Mouse (Mus musculus): Measurements from ENCODE around the gene Aco2. TPM values are rescaled to one million over a fixed set of nuclear protein-coding genes. Genes with fewer than 3 reads are reported as not detected.

Gene Aco2
- polyA plus RNA-seq, 1 experiment from 2014 or later = 126 TPM

DNA sequence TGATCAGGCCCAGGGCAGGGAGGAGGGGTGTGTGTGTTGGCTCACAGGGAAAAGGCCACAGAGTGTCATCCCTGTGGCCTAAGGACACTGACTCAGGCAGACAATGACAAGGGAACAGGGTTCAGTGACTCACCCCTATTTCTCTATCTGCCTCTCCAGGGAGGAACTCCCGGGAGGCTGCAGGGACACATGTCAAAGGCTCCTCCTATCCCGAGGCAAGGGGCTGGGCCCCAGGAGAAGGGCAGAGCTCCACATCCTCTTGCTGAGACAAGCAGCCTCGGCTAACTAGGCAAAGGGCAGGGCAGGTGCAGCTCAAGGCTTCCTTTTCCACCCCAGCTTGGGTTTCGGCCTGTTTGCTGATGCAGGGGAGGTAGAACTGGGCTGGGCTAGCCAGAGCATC is 26.4 kb upstream of the Aco2 start:
- no peak for DNase-seq (ENCODE audit: low spot score)

DNA sequence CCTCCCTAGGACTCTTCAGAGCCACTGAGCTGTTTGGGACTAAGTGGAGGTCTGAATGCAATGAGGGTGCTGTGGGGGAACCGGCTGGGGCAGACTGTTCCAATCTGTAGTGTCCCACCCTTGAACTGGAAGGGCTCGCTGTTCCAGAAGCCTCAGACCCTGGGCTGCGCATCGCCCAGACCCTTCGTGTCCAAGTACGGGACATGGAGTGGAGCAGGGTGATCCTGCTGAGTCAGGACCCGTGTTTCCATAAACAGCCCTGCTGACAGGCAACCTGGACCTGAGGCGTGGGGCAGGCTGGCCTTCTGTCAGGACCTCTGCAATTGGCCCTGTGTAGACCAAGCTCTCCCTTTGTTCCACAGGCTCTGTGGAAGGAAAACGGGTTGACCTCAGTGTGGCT is 25.4 kb upstream of the Aco2 start:
- no peak for DNase-seq (ENCODE audit: low spot score)

DNA sequence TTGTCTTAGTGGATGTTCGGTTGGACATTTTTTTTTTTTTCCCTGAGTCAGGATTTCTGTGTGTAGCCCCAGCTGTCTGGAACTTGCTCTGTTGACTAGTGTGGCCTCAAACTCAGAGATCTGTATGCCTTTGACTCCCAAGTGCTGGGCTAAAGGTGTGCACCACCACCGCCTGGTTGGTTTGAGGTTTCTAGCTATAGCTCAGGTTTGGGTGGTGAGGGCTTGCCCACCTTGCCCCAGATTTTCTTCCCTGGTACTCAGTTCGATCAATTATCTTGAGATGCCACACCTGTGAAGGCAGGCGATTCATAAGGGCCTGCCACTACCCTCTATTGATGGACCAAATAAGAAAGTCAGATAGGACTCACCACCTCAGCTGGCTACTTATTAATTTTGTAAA is 24.9 kb upstream of the Aco2 start:
- DNase-seq (ENCODE audit: low spot score) = no peak

DNA sequence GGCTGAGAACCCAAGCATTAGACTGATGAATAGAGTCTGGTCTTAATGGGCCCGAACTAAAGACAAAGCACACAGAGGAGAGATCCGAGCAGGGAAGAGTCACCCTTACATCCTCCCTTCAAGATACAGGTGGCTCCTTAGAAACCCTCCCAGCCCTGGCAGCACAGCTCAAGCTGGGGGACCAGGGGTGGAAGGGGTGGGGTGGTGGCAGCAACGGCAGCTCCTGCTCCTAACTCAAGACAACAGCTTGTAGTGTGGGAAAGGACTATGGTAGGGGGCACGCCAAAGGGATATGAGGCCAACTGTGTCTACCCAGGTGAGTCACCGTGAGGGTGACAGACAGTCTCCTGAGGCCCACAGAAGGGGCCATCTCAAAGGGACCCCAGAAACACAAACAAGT is 24.2 kb upstream of the Aco2 start:
- DNase-seq (ENCODE audit: low spot score) = no peak

DNA sequence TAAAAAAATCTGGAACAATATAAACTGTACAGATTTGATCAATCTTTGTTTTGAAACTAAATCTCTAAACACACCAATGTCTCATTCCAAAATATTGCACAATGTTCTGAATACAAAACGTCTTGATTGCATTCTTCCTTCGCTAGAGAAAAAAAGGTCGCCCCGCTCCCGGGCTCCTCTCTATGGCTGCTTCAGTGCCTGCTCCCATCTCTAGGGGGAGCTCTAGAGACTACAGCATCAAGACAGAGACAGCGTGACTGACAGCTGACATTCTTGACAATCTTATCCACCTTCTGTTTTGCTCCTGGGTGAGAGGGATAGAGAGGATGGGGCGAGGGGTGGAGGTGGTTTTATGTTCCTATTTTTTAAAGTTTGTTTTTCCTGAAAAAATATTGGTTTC is 23.8 kb upstream of the Aco2 start:
- peak; percentile 76 for DNase-seq (ENCODE audit: low spot score)

DNA sequence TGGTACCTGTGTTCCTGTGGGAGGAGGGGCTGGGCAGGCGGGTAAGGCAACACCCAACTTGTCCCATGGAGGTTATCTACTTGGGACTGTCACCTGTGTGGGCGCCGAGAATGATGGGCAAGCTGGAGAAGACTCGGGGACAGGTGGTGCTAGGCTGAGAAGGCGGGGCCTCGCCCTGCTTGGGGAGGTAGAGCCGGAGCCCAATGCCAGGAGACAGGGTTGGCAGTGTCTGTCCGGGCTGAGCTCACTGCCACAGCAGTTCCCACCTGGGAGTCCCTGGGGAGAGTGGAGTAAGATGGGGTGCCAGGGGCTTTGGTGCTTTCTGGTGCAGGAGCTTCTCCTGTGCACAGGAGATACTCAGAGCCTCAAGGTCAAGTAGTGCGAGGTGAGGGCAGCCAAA is 23.0 kb upstream of the Aco2 start:
- no peak for DNase-seq (ENCODE audit: low spot score)

DNA sequence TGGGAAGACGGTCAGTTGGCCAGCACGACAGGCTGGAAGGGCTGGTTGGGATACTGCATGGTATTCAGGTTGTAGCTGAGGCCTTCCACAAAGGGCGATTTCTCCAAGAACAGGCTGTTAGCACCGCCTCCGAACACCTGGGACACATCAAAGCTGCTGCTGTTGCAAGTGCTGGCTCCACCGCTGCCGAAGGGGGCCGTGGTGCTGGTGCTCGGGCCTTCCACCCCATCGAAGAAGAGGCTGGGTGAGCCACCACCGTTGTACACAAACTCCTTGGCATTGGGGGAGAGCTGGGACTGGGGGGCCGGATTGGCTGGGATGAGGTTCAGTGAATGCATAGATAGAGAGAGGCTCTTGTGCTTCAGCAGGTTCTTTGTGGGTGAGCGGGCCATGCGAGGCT is 21.4 kb upstream of the Aco2 start:
- DNase-seq (ENCODE audit: low spot score) = peak; percentile 61

DNA sequence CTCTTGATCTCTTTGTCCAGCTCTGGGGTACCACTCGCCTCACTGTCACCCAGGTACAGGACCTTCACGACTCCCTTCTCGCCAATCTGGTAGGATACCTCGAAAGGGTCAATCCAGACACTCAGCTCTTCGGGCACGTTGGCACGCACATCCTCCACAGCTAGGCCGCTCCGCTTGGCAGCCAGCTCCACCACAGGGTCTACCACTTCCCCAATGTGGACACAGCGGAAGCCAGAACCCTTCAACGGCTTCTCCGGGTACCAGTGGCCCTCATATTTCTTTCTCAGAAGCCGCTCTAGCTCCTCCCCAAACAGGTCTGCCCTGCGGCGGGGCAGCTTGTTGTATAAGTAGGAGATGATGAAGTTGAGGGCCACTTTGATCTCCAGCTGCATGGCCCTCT is 20.7 kb upstream of the Aco2 start:
- peak; percentile 54 for DNase-seq (ENCODE audit: low spot score)

DNA sequence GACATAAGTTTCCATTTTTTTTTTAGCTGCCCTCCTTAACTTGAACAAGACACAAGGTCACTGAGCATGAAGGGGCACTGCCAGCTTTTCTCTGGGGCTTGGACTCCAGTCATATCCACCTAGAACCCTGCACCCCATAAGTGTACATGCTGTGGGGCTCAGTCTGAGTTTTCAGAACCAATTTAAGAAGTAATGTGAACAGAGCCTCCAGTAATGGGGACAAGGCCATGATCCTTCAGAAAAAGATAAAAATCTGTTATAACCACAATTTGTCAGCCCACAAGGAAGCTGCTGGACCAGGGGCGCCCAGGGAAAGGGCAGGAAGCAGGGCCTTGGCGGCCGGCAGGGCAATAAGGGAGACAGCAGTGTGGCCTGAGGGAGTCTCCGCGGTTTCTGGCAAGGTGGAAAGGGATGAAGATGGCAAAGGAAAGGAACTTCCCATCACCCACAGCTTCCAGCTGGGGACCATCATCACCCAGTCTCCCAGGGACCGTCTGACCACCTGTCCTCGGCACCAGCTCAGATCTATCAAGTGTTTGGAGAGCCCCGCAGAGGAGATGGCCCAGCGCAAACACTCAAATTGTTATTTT is 19.6 kb upstream of the Aco2 start:
- no peak for DNase-seq (ENCODE audit: low spot score)

DNA sequence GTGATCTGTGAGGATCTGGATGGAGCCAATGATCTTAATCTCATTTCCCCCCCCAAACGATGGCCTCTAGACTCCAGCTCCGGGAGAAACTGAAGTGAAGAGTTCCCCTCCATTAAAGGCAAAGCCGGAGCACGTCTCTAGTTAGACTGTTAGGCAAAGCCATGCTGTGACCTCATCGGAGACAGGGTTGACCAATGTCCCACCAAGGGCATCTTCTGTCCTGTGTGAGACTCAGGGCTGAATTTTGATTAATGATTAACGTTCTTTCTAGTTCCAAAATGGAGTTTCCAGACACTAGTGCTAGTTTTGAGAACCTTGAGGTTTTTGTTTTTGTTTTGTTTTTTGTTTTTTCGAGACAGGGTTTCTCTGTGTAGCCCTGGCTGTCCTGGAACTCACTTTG is 19.0 kb upstream of the Aco2 start:
- no peak for DNase-seq (ENCODE audit: low spot score)

DNA sequence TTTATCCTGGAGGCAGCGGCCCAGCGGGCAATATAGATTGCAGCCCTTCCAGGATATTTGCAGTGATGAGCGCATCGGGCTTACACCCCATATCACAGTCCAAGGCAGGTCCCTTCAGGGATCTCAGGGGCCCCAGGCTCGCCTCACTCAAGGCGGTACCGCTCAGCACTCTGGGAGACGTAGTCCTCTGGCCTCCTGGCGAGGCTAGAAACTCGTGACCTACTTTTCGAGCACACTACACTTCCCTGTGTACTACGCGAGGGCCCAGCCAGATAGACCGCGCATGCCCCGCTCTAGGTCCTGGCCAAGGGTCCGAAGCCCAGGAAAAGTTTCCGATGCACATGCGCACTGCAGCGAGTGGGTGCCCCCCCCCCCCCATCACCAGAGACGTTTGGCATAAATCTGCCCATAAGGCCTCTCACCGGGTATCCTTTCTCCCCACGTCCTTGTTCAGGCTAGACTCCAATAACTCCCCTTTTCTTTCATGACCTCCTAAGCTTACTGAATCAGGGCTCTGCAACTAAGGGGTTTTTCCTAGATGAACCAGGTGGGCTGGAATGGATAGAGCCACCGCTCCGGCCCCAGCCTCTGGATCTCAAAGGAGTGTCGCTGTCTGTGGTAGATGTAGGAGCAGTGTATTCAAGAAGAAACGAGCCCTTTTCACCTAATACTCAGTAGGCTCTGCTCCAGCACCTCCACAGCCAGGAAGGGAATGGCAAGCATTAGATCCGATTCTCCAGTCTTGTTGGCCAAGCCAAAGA is 15.9 kb upstream of the Aco2 start:
- DNase-seq (ENCODE audit: low spot score) = peak; percentile 87

DNA sequence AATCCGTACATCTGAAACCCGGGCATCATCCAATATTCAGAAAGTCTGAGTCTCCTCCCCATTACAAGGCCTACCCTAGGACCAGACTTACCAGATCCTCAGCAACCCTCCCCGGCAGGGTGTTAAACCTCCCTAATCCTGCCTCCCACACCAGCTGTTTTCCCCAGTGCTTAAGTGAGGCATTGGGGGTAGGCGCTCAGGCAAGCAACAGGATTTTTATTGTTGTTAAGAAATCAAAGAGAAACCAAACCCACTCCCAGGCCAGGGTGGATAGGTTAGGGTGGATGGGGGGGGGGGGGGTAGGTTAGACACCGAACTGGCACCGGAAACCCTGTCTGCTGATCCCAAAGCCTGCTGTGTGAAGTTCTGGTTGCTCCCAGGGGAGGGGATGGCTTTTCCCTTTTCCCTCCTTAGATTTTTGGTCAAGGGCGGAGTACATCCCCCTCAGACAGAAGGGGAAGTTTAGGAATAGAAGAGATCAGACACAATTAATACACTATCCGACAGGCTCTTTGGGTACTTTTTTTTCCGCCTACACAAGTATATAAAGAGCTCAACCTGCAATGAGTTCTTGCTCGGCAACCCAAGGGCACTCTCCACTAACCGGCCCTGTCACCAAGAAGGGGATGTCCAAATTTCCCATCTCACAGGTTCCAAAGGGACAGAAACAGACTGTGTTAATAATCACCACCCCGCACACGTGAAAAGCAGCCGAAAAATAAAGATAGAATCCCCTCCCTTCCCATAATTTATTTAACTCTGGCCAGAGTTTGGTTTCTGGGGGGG is 15.0 kb upstream of the Aco2 start:
- peak; percentile 37 for DNase-seq (ENCODE audit: low spot score)

DNA sequence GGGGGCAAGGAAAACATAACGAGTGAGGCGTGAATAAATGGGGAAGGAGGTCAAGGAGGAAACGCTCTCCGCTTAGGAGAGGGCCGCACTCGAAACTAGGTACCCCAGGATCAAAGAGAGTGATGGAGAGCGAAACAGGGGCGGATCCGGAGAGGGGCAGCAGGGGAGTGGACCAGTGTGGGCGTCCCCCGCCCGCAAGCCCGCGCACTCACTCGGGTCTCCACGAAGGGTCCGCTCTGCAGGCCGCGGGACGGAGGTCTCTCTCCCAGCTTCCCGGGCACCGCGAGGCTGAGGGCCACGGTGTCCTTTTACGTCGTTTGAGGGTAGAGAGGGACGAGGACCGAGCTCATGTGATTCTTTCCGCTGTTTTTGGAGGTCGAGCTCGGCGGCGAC is 14.4 kb upstream of the Aco2 start:
- peak; percentile 60 for DNase-seq (ENCODE audit: low spot score)

DNA sequence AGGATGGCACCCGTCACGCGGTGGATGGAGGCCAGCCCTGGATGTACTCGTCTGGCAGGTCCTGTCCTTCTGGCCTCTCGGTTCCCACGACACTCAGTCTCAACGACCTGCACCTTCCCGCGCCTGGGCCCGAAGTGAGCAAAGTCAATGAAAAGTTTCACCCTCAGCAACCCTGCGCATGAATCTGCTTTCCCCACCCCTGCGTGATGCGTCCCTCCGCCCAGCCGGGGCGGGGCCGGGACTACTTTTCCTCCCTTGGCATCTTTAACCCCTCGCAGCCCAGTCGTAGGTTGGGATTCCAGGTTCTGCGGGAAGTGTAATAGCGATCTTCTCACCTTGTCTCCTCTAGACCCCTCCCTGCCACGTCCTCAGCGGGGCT is 14.0 kb upstream of the Aco2 start:
- DNase-seq (ENCODE audit: low spot score) = peak; percentile 92

DNA sequence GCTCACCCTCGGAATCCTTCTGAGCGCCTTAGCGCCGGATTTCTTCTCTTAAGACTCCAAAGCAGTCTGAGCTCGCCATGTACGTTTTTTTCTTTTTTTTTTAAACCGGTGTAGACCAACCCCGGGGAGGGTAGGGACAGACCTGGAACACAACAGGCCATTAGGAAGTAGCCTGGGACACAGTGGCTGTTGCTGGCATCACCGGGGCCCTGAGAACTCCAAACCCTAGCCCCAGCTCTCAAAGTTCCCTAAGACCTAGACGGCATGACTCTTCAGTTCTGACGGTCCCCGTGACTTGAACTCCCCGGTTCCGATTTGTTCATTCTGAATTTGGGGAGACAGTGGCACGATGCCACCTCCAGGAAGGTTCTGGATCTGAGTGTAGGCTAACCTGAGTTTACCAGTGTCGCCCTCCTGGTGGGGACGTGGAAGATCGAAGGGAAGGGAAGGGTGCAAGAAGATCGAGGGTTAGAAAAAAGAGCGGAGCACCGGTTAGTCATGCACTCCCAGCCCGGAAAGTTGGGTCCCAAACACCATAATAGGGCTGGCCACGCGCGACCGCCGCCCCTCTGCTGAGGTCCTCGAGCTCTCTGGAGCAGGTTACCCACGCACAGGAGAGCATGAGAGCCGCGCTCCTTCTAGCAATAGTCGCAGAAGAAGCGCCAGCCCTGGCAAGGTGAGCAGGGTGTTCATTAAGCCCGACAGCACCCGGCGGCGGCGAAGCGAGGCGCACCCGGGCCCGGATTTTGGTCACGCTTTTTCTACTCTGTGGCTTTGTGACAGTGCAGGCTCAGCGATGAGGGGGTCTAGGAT is 13.4 kb upstream of the Aco2 start, which contains the start of gene Tob2:
Gene Tob2 (minus strand): TSS at position 280 of the 813 bp plus-strand sequence.
- DNase-seq (ENCODE audit: low spot score) = peak; percentile 75

DNA sequence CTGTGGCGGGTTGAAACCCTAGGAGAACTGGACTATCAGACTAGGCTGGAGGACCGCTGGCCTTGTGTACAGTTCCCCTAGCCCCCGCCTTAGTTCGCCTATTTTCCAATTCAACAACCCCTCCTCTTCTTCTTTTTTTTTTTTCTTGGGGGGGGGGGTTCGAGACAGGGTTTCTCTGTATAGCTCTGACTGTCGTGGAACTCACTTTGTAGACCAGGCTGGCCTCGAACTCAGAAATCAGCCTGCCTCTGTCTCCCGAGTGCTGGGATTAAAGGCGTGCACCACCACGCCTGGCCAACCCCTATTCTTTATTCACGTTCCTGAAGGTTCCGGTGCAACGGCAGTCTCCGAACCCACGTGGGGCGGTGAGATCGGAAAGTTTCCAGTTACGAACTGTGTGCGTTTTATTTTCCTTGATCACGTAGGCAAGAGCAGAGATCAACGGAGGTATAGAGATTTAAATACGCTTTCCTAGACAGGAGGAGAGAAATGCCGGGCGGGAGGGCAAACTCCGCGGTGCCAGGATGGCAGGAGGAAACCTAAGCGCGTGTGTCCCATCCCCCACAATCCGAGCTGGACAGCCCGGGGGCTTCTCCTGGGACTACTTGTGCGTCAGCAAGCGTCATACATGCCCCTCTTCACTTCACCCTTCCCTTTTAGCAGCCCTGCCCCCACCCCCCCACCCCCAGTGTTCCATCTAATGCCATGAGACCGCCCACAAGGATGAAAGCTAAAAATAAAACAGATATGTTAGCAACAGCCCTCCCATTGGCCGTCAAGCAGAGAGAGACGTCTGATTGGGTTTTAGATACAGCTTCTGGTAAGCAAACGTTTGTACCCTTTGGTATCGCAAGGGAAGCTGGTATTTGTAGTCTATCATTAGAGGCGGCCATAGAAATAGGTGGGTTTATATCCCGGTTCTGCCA is 12.5 kb upstream of the Aco2 start:
- DNase-seq (ENCODE audit: low spot score) = peak; percentile 92

DNA sequence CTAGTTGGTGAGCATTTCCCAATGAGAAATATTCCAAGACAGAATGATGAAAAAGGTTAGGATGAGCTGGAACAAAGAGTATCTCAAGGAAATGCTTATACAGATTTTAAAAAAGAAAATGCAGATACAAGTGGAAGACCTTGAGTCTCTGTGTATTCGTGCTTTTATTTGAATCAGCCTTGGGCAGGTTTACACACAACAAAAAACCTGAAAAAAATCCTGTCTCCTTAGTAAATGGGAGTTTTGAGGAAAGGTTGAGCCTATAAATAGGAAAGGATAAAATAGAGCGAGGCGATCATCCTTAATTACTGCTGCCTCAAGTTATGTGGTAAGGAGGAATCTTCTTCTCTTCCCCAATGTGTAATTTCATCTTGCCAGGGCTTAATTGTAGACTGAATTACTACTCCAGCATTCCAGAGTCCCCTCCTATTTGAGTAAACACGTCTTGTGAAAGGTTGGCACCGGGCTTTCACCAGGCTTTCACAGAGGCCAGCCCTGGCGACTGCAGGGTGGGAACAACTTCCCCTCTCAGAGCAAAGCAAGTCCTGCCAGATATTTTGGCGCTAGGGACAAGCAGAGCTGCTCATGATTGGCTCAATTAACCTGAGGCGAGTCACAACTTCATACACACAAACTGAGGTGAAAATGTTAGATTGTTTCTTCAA is 11.5 kb upstream of the Aco2 start:
- DNase-seq (ENCODE audit: low spot score) = peak; percentile 26

DNA sequence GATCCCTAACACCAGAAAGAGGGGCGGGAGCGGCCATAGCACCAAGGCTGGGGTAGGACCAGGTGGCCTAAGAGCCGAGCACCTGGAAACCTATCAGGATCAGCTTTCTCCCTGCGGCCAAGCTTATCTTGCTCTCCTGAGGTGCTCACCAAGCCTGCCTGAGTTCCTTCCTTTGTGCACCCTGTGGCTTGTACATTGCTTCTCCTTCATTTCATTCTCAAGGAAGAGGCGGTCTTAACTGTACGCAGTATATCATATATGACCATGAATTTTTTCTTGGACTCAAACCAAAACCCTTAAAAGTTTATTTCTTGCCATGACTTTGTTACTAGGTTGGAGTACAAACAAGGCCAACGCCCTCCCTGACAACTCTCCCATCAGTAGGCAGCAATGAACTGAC is 7.9 kb upstream of the Aco2 start:
- DNase-seq (ENCODE audit: low spot score) = no peak

DNA sequence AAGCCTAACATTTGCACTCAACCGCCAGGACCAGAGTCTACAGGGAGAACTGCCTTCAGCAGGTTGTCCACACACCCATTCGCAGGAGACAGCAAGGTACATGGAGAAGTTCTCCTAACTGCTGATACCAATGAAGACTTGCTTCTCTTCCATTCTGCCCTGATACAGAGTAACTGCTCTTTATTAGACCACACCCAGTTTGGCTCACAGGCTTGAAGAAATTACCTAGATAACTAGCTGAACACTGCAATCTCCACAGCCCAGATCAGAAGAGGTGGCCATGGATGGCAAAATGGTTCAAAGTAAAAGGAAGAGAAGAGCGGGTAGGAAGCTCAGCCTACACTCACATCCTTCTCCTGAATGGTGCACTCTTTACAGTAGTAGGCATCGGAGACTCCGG is 2.1 kb upstream of the Aco2 start:
- DNase-seq (ENCODE audit: low spot score) = no peak

All from thymus, postnatal 0 days (tissue).